Mouse (Mus musculus) ES-Bruce4 (cell line): ENCODE results near the gene Macrod2.

ENCODE experiments used
- CTCF ChIP-seq: IDR thresholded peaks from one replicate; pipeline ENCODE4 v1.8.1; 2011; ENCODE audit warnings: low read depth, low read length
- EP300 ChIP-seq: IDR thresholded peaks from 2 replicates; pipeline ENCODE4 v1.6.1; 2011; ENCODE audit warnings: low read depth, low read length; ENCODE audit not compliant: insufficient read depth
- POLR2A ChIP-seq: IDR thresholded peaks from one replicate; pipeline ENCODE4 v1.8.1; 2011; ENCODE audit warnings: low read length; ENCODE audit not compliant: insufficient read depth

- TF ChIP-seq POLR2A (no peak), EP300 (no peak), CTCF (no peak)
These were observed 1631.6 kb downstream of the Macrod2 start for GRCm38 (mm10) chr2:142026721-142027120.
